Mouse (Mus musculus) retina, postnatal 1 day (tissue): ENCODE data around the gene Muc2.
"Not testable (repeated sequence)": the region's sequence is repeated elsewhere in the genome, so short reads cannot be mapped to it uniquely, and the experiment has no call there.

Experiments used
- DNase-seq: peaks from one replicate; pipeline ENCODE4 v3.0.0-alpha.2; 2012

Muc2 gene

GRCm38 (mm10) chr7:141690040-141690439 lies at the start of gene Muc2:
Gene Muc2 (plus strand): TSS chr7:141690340.
- no peak for DNase-seq

DNA sequence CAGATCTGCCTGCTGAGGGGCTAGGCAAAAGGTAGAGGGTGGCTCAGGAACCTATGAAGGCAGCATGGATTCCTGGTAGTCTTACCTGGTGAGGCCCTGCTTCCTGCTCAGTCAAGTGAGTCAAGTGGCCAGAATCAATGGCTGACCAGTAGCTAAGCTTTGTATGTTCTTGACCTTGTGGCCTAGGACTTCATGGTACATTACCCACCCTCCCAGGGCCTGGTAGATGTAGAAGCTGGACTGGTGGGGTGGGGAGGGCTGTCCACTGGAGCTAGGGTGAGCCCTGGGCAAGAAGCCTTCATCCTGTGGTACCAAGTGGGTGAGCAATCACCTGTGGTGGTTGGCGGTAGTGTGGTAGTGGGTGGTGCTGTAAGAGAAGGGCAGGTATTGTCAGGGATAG lies 47.8 kb upstream of the Muc2 start:
- no peak for DNase-seq

DNA sequence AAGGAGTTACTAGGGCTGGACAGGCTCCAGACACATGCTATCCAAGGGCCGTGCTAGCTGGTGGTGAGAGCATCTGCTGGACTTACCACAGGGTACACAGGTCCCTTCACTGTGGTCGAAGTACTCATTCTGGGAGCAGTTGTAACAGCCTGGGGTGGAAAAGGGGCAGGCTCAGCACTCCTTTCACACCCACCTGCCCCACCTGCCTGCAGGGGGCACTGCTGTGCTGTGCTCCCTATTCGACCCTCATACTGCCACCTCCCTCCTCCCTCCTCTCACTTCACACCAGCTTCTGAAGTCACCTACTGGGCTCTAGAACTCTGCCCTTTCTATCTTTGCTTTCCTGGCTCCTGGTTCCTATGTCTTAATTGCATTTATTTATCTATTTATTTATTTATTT lies 47.0 kb upstream of the Muc2 start:
- DNase-seq = peak; percentile 27

DNA sequence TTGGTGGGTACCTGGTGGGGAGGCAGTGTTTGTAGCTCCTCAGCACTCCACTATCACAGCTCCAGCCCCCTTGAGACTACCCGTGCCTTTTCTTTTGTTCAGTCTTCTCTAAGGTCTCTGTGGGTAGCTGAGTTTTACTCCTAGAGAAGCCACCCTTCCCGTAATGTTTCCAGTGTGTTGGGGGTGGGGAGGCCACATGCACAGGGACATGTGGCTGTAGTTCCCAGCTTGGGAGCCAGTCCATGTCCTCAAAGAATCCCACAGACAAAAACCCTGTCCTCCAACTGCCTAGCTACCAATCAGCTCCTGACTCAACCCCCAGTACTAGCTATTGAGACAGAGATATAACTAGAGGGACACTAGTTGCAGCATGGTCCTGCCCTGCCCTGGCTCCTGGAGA lies 43.1 kb upstream of the Muc2 start:
- no peak for DNase-seq

GRCm38 (mm10) chr7:141647815-141648214 lies 42.3 kb upstream of the Muc2 start:
- no peak for DNase-seq

GRCm38 (mm10) chr7:141652191-141652590 lies 37.9 kb upstream of the Muc2 start:
- no peak for DNase-seq

DNA sequence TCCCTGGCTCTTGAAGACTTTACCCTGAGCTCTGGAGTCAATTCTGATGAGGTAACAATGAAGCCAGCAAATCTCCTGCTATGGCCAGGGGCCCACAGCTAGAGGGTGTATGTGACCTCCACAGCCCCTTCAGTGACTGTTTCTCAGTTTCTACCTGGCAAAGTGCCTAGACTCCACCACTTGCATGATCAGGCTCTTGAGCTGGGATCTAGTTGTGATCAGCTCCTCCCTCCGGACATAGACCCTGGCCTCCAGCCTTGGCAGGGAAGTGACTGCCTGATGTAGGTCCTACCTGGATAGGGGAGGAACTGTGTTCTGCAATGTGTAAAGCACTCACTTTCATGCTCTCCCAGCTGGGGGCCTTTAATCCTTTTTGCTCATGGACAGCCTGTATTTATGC lies 29.8 kb upstream of the Muc2 start:
- no peak for DNase-seq

DNA sequence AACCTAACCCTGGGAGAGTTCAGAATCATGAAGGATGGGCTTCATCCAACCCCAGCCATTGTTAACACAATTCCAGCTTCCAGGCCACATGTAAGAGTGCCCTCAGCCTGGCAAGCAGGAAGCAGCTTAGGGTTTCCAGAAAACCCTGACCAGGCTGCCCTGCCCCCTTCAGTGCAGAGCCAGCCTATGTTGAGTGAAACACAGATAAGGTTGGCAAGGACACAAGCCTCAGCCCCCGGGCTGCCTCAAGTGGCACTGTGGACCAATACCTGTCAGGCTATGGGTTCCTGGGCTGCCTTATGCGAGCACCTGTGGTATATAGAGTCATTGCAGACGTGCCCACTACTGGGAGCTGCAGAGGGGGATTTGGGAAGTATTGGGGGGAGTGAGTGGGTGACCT lies 28.7 kb upstream of the Muc2 start:
- DNase-seq = no peak

DNA sequence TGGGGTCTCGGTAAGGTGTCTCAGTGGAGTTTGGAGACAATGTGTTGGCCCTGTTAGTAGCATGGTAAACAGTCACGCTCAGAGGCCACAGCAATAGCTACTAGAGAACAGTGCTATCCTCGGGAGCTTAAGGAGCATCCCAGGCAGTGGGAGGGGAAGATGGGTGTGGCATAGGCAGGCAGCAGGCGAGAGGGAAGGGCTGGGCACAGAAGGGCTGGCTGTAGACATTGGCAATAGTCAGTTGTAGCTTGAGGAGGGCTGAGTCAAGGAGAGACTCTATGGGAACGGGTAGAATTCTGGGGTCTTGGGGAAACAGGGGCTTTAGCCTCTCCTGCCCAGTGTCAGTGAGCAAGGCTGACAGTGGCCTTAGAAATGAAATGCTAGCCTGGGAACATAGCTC lies 27.9 kb upstream of the Muc2 start:
- no peak for DNase-seq

- peak; percentile 56 for DNase-seq
These were observed 23.9 kb upstream of the Muc2 start for GRCm38 (mm10) chr7:141666190-141666589.

DNA sequence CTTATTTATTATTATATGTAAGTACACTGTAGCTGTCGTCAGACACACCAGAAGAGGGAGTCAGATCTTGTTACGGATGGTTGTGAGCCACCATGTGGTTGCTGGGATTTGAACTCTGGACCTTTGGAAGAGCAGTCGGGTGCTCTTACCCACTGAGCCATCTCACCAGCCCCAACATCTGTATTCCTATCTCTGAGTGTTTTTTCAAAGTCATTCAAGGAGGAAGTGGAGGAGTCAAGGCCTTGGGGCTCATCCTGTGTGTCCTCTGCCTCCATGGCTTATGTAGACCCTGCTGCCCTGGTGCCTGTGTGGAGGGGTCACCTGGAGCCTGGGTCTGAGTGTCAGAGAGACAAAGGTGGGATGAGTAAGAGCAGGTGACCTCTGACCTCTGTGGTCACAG lies 21.0 kb upstream of the Muc2 start:
- not testable (repeated sequence) for DNase-seq

GRCm38 (mm10) chr7:141670999-141671398 lies 19.1 kb upstream of the Muc2 start:
- DNase-seq = peak; percentile 32

DNA sequence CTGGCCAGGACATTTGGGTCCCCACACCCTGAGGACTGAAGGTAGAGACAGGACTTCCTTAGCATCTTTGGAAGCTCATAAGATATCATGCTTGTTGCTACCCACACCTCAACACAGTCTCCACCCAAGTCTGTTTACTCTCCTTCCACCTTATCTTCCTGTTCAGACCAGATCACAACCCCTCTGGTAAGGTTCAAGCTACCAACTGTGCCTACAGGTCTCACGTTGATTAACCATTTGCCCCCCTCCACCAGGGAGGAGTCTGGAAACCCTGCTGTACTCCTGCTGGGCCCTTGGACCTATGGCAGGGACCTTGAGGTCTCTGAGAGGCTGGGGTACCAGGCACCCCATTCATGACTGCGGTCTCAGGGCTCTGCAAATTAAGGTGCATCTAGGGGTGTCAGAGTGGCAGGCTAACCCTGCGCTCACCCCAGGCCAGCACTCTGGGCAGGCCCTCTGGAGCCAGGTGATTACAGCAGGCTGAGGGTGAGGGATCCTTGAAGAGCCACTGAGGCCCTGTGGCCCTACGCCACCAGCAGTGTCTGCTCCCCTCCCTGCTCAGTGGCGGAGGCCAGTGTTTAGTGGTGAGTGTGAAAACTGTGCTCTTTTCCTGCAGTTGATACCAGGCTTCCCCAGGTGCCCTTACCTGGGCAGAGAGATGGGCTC lies 18.4 kb upstream of the Muc2 start:
- no peak for DNase-seq

- DNase-seq = no peak
These were observed 11.2 kb upstream of the Muc2 start for GRCm38 (mm10) chr7:141678922-141679321.

DNA sequence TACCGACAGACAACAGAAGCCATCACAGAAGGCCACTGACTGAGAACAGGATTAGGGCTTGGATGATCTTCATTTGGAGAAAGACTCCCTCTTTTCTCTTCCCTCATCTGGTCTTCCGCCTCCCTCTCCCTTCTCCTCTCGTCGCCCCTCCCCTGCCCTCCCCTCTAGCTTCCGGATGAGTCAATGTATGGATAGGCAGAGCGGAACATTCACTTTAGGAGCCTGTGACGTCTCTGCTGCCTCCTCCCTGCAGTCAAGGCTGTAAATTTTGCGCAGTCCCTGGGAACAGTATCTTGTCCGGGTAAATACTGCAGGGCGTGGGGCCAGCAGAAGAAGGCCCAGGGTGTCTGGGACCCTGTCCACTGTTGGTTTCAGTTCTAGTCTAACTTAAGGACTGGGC lies 2.8 kb upstream of the Muc2 start:
- peak; percentile 9 for DNase-seq

DNA sequence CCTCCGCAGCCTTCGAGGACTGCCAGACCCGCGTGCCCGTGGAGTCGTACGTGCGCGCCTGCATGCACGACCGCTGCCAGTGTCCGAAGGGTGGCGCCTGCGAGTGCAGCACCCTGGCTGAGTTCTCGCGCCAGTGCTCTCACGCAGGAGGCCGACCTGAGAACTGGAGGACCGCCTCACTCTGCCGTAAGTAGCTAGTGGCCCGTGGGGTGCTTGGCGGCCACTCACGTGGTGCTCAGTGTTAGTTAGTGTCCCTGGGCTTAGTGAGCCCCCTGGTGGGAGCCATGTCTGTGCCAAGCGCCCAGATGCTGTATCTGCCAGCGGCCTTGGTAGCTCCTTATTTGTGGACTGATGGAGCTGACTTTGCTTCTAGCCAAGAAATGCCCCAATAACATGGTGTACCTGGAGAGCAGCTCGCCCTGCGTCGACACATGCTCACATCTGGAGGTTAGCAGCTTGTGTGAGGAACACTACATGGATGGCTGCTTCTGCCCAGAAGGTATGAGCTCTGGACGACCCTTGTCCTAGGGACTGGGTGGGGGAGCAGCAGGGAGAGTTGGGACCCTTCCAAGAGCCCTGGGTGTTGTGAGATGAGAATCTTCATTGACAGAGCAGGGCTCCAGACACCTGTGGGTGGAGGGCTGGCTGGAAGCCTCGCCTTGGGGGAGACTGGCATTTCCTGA lies 3.6 kb downstream of the Muc2 start:
- peak; percentile 61 for DNase-seq

- DNase-seq = no peak
These were observed 4.1 kb downstream of the Muc2 start for GRCm38 (mm10) chr7:141694274-141694639.

DNA sequence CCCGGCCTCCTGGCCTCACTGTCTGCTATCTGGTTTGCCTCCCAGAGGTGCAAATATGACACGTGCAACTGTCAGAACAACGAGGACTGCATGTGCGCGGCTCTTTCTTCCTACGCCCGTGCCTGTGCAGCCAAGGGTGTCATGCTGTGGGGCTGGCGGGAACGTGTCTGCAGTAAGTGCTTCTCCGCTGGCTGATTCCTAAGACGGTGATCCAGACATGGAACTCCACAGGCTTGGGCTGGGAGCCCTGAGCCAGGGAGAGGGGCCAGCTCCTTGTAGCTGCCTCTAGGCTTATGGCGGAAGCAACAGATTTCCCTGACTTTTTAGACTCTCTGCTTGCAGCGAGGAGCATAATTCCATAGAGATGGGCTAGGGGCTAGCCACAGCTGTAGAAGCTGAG lies 6.4 kb downstream of the Muc2 start:
- DNase-seq = no peak

GRCm38 (mm10) chr7:141699556-141700220 lies 9.5 kb downstream of the Muc2 start:
- no peak for DNase-seq

GRCm38 (mm10) chr7:141747451-141748100 lies 57.4 kb downstream of the Muc2 start:
- DNase-seq = no peak

DNA sequence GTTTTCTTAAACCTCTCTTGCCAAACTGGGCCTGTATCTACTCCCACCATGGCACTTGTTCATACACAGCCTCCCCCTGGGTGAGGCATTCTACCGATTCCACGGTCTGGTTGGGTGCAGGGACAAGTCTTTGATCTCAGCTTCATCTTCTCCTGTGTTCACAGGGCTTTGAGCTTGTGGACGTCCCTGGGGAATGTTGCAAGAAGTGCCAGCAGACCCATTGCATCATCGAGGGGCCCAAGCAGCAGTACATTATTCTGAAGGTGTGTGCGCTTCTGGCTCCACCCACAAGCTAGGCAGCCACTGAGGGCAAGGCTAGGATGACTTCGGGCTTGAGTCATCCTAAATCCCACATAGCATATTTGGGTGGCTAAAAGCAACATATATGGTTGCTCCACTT lies 62.4 kb downstream of the Muc2 start:
- no peak for DNase-seq

GRCm38 (mm10) chr7:141755831-141756230 lies 65.7 kb downstream of the Muc2 start:
- DNase-seq = peak; percentile 88

- DNase-seq = no peak
These were observed 68.2 kb downstream of the Muc2 start for GRCm38 (mm10) chr7:141758291-141758690.

DNA sequence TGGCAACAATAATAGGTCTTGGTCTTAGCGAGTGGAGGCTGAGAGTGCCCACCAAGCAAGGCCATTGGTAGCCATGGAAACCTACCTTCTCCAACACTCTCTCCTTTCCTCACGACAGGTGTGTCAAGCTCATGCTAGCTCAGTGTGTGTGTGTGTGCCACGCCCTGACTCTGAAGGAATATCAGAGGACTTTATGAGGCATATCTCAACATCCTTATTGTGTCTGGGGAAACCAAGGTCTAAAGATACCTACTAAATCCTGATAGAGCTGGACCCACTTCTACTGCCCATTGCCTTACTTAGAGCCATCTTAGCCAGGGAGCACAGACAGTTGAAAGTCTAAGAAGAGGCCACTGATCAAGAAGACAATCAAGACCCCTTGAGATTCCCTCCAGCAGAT lies 80.4 kb downstream of the Muc2 start:
- DNase-seq = no peak
